Mouse (Mus musculus) layer of hippocampus, postnatal 36 days (tissue): ENCODE results near the gene Gm20931. TPM values are rescaled to one million over a fixed set of nuclear protein-coding genes. Genes with fewer than 3 reads are reported as not detected.
"Not testable (repeated sequence)": the region's sequence is repeated elsewhere in the genome, so short reads cannot be mapped to it uniquely, and the experiment has no call there.

Experiments used
- DNase-seq, 2 experiments: peaks; one replicate each; pipeline ENCODE4 v3.0.0; 2022
- total RNA-seq, 2 experiments: library from RNA; stranded (reverse); gene quantifications; 2 replicates each; pipeline ENCODE4 v1.2.3; 2021

Gm20931 gene
- not detected for total RNA-seq

DNA sequence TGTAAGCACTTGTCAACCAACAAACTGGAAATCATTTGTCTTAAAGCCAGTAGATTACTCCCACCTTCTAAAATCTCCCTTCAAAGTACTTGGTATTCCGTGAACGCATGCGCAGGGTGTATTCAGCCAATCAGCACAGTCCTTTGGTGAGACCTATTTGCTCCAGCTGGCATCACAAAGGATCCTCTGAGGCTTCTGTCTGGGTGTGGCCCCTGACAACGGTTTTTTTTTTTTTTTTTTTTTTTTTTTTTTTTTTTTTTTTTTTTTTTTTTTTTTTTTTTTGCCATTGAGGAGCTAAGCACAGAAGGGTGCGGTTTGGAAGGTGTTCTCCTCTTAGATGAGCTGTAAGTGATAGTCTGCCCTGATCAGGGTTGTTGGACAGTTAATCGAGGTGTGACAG, at the start of gene Gm20931:
Gene Gm20931, plus strand, starts transcription at position 301 of the 400 bp plus-strand sequence.
- DNase-seq, result not testable (repeated sequence)
